Comparison of ENCODE assay signal across 8 mouse cellular contexts in the genomic region with DNA sequence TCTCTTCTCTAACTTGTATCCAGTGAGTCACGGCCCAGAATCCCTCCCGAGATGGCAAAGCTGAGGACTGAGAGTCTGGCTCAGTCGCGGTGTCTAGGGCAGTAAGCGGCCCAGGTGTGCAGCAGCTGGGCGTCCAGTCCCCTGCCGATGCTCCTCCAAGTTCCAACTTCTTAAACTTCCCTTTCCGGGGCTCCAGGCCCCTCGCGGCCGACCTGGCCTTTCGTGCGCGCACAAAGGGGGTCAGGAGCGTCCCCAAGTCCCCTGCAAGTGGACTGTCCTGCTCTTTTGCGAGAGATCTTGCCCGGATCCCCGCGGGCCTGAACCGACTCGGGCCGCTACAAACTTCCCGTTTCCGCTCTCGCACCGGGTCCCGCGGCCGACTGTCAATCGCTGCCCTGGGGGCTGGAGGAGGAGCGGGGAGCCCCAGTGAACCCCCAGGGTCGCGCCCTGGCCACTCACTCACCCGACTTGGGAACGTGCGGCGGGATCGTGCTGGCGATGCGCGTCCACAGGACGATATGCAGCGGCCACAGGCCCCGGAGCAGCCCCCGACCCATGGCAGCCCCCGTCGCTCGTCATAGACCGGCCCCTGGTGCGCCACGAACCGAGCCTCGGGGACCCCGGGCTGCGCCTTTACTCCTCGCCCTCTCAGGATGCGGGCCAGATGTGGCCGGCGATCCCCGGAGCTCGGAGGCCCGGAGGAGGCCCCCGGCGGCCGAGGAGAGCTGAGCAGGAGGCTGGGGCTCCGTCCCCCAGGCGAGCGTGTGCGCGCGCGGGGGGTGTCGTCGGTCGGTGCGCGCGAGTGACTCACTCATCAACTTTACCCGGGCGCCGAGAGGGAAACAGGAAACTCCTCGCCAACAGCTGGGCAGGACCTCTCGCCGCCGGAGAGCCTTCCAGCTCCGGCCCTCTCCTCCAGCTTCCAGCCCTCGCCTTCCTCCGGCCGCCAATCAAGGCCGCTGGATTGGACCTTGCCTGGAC. TPM values are rescaled to one million over a fixed set of nuclear protein-coding genes. Genes with fewer than 3 reads are reported as not detected.
DNase-seq lines count a peak whose midpoint lies in the region; ATAC-seq and TF ChIP-seq lines count a peak whose summit lies in the region.

Gene Tgfbr2, minus strand, starts transcription at position 880 of the 981 bp plus-strand sequence.

- H3K4me2 ChIP-seq in hindbrain, postnatal 0 days (ENCODE audit: low read depth, low read length): peak within 1 kb of the TSS; percentile 98

- peak; percentile 66 for DNase-seq in R1 (ENCODE audit: low read depth, low spot score)
- DNase-seq in gastrocnemius, postnatal 10 days: peak; percentile 80
- peak; percentile 64 for DNase-seq in hindbrain, postnatal 0 days (ENCODE audit: low spot score)
- peak; percentile 35 to 52 for DNase-seq in left cerebral cortex, postnatal 14 days (ENCODE audit: low spot score in 2 of 2)
- DNase-seq in right cerebral cortex, postnatal 14 days: peak; percentile 57
- DNase-seq in urinary bladder, postnatal 25 days (ENCODE audit: low spot score): peak; percentile 82

- intact Hi-C loops in left cerebral cortex, postnatal 14 days (cut with DNase I): no loop called here

- H3K4me1 ChIP-seq in hindbrain, postnatal 0 days (ENCODE audit: insufficient read depth, low read length): peaks cover 5% of the 10 kb centered on the region; the same call in 1 of the 2 replicates

- peak within 1 kb of the TSS; percentile 67 for H3K4me3 ChIP-seq in hindbrain, postnatal 0 days (ENCODE audit: low read length)

- whole genome bisulfite sequencing in hindbrain, postnatal 0 days: under 1% methylated on average over 75 of the region's 90 CpGs

- peak within 1 kb of the TSS; percentile 79; the same call in 1 of the 2 replicates for H3K27ac ChIP-seq in hindbrain, postnatal 0 days

- peak; percentile 77 for ATAC-seq in common myeloid progenitor, adult 5-6 weeks (replicated peaks; ENCODE audit: low read depth, poor library complexity, severe bottlenecking)
- peak; percentile 66; the same call in 1 of the 2 replicates for ATAC-seq in hindbrain, postnatal 0 days
- ATAC-seq in megakaryocyte progenitor cell, adult 5-6 weeks (replicated peaks; ENCODE audit: poor library complexity): peak; percentile 73

- peak within 1 kb of the TSS; percentile 75 for H3K9ac ChIP-seq in hindbrain, postnatal 0 days (replicated peaks; ENCODE audit: low read length)

- H3K9me3 ChIP-seq in hindbrain, postnatal 0 days (ENCODE audit: low read length): no peaks in the 10 kb centered on the region

- TF ChIP-seq CTCF in hindbrain, postnatal 0 days (IDR thresholded peaks at IDR 0.05; ENCODE audit: low read depth): no peak

- no peaks in the 10 kb centered on the region for H3K36me3 ChIP-seq in hindbrain, postnatal 0 days (ENCODE audit: insufficient read depth, low read length)

- H3K27me3 ChIP-seq in hindbrain, postnatal 0 days (ENCODE audit: insufficient read depth, low read length): 0 out of 2 replicates have a peak, but pooled peaks cover 5% of the 10 kb centered on the region

RNA-seq across cellular contexts. Expression of gene Tgfbr2, which starts in this region (rescaled TPM):
- total RNA-seq in common myeloid progenitor, adult 5-6 weeks (2017): 15.4 and 19.1 TPM in 2 replicates
- 10 to 100 TPM; 39.2 to 50.0 TPM for total RNA-seq in gastrocnemius, postnatal 10 days (2021)
- total RNA-seq in hindbrain, postnatal 0 days (2014; rRNA removed): 21.7 and 23.1 TPM in 2 replicates
- 7.2 and 7.7 TPM in 2 replicates for polyA plus RNA-seq in hindbrain, postnatal 0 days (2015; fragmentation: Nextera tagmentation; extraction: Ambion mirVana)
- 10 to 100 TPM; 13.7 to 15.1 TPM for total RNA-seq in left cerebral cortex, postnatal 14 days (2021)
- total RNA-seq in megakaryocyte progenitor cell, adult 5-6 weeks (2015): 8.2 and 8.3 TPM in 2 replicates
- 5.9 and 6.5 TPM in 2 replicates for total RNA-seq in megakaryocyte progenitor cell, adult 5-6 weeks (2017)

Comparison
In these comparisons a context has a peak if more than half of its experiments do, and no peak if none do; other contexts are left out.
1. Peak in every context shown above with its lines: DNase-seq, ATAC-seq, H3K4me3 ChIP-seq and H3K27ac ChIP-seq.